Mouse (Mus musculus): ENCODE results near the gene Tmem218.

The Tmem218 gene

GRCm38 (mm10) chr9:37207929-37208411 lies at the start of gene Tmem218:
TSS of gene Tmem218 (plus strand) at chr9:37208223.
- DNase-seq (ENCODE audit: low spot score) = peak; percentile 92

- no peak for DNase-seq (ENCODE audit: low spot score)
These were observed 47.3 kb upstream of the Tmem218 start for GRCm38 (mm10) chr9:37160686-37161085.

- no peak for DNase-seq (ENCODE audit: low spot score)
These were observed 41.1 kb upstream of the Tmem218 start for GRCm38 (mm10) chr9:37166899-37167298.

- no peak for DNase-seq (ENCODE audit: low spot score)
These were observed 34.6 kb upstream of the Tmem218 start for GRCm38 (mm10) chr9:37173376-37173775.

- no peak for DNase-seq (ENCODE audit: low spot score)
These were observed 32.0 kb upstream of the Tmem218 start for GRCm38 (mm10) chr9:37176002-37176401.

- DNase-seq (ENCODE audit: low spot score) = peak; percentile 17
These were observed 30.9 kb upstream of the Tmem218 start for GRCm38 (mm10) chr9:37177107-37177506.

- no peak for DNase-seq (ENCODE audit: low spot score)
These were observed 30.5 kb upstream of the Tmem218 start for GRCm38 (mm10) chr9:37177551-37177950.

- no peak for DNase-seq (ENCODE audit: low spot score)
These were observed 29.1 kb upstream of the Tmem218 start for GRCm38 (mm10) chr9:37178911-37179310.

GRCm38 (mm10) chr9:37179596-37179995 lies 28.4 kb upstream of the Tmem218 start:
- no peak for DNase-seq (ENCODE audit: low spot score)

- DNase-seq (ENCODE audit: low spot score) = no peak
These were observed 26.4 kb upstream of the Tmem218 start for GRCm38 (mm10) chr9:37181596-37181995.

- DNase-seq (ENCODE audit: low spot score) = no peak
These were observed 24.8 kb upstream of the Tmem218 start for GRCm38 (mm10) chr9:37183176-37183575.

- no peak for DNase-seq (ENCODE audit: low spot score)
These were observed 20.6 kb upstream of the Tmem218 start for GRCm38 (mm10) chr9:37187407-37187806.

- DNase-seq (ENCODE audit: low spot score) = no peak
These were observed 20.0 kb upstream of the Tmem218 start for GRCm38 (mm10) chr9:37188024-37188423.

GRCm38 (mm10) chr9:37197067-37197466 lies 11.0 kb upstream of the Tmem218 start:
- DNase-seq (ENCODE audit: low spot score) = no peak

- no peak for DNase-seq (ENCODE audit: low spot score)
These were observed 7.6 kb upstream of the Tmem218 start for GRCm38 (mm10) chr9:37200414-37200813.

- no peak for DNase-seq (ENCODE audit: low spot score)
These were observed 4.1 kb upstream of the Tmem218 start for GRCm38 (mm10) chr9:37203884-37204283.

GRCm38 (mm10) chr9:37213060-37213738 lies 5.2 kb downstream of the Tmem218 start:
- no peak for DNase-seq (ENCODE audit: low spot score)

GRCm38 (mm10) chr9:37214327-37215060 lies 6.5 kb downstream of the Tmem218 start:
- DNase-seq (ENCODE audit: low spot score) = no peak

- no peak for DNase-seq (ENCODE audit: low spot score)
These were observed 12.7 kb downstream of the Tmem218 start for GRCm38 (mm10) chr9:37220755-37221154.

GRCm38 (mm10) chr9:37225581-37225980 lies 17.6 kb downstream of the Tmem218 start:
- no peak for DNase-seq (ENCODE audit: low spot score)

GRCm38 (mm10) chr9:37229880-37230325 lies 21.9 kb downstream of the Tmem218 start:
- peak; percentile 41 for DNase-seq (ENCODE audit: low spot score)

- DNase-seq (ENCODE audit: low spot score) = no peak
These were observed 22.6 kb downstream of the Tmem218 start for GRCm38 (mm10) chr9:37230486-37231195.
